Mouse (Mus musculus): ENCODE measurements around the gene Tox2. TPM values are rescaled to one million over a fixed set of nuclear protein-coding genes. Genes with fewer than 3 reads are reported as not detected.

Tox2 gene
- polyA plus RNA-seq, 1 experiment from 2014 or later, result 2.0 TPM

GRCm38 (mm10) chr2:163350443-163350842, 147.5 kb downstream of the Tox2 start:
- Histone ChIP-seq H3K27me3 (replicated peaks; ENCODE audit: control insufficient read depth, insufficient read depth, low read length) (no peaks in the 10 kb centered on the region), H3K27ac (ENCODE audit: low read depth, low read length) (no peak overlapping the region), H3K9ac (ENCODE audit: low read depth, low read length) (no peak overlapping the region), H3K4me1 (replicated peaks; ENCODE audit: control insufficient read depth, insufficient read depth, low read length) (peaks cover 15% of the 10 kb centered on the region), H3K4me2 (peak overlapping the region; percentile 11; the same call in 1 of the 2 replicates), H3K9me3 (ENCODE audit: control insufficient read depth, low read length) (no peaks in the 10 kb centered on the region), H3K4me3 (ENCODE audit: low read depth, low read length) (no peak overlapping the region), H3K36me3 (ENCODE audit: control insufficient read depth, insufficient read depth, low read length) (no peaks in the 10 kb centered on the region)
- ATAC-seq (replicated peaks; ENCODE audit: low FRiP score), result peak; percentile 80
- WGBS, result 35% methylated on average over 5 of the region's 5 CpGs
- DNase-seq (ENCODE audit: low spot score), result no peak

- no peak for ATAC-seq (replicated peaks; ENCODE audit: low FRiP score)
- H3K4me1 ChIP-seq (replicated peaks; ENCODE audit: control insufficient read depth, insufficient read depth, low read length), result peaks cover 28% of the 10 kb centered on the region
- H3K27ac ChIP-seq (ENCODE audit: low read depth, low read length), result no peak overlapping the region
Observed at GRCm38 (mm10) chr2:163353731-163354130, 150.8 kb downstream of the Tox2 start.

GRCm38 (mm10) chr2:163355666-163356065, 152.7 kb downstream of the Tox2 start:
- 64% methylated on average over 8 of the region's 8 CpGs for WGBS
- no peaks in the 10 kb centered on the region for H3K9me3 ChIP-seq (ENCODE audit: control insufficient read depth, low read length)
- H3K27ac ChIP-seq (ENCODE audit: low read depth, low read length), result peak overlapping the region; percentile 89
- peaks cover 24% of the 10 kb centered on the region for H3K4me1 ChIP-seq (replicated peaks; ENCODE audit: control insufficient read depth, insufficient read depth, low read length)
- H3K4me2 ChIP-seq, result peak overlapping the region; percentile 58
- ATAC-seq (replicated peaks; ENCODE audit: low FRiP score), result no peak
- H3K36me3 ChIP-seq (ENCODE audit: control insufficient read depth, insufficient read depth, low read length), result no peaks in the 10 kb centered on the region
- no peaks in the 10 kb centered on the region for H3K27me3 ChIP-seq (replicated peaks; ENCODE audit: control insufficient read depth, insufficient read depth, low read length)
- DNase-seq (ENCODE audit: low spot score), result no peak
- H3K9ac ChIP-seq (ENCODE audit: low read depth, low read length), result peak overlapping the region; percentile 45
- H3K4me3 ChIP-seq (ENCODE audit: low read depth, low read length), result peak overlapping the region; percentile 43

More at GRCm38 (mm10) chr2:163353731-163354130, 150.8 kb downstream of the Tox2 start:
- Histone ChIP-seq H3K27me3 (replicated peaks; ENCODE audit: control insufficient read depth, insufficient read depth, low read length) (no peaks in the 10 kb centered on the region), H3K36me3 (ENCODE audit: control insufficient read depth, insufficient read depth, low read length) (no peaks in the 10 kb centered on the region), H3K4me3 (ENCODE audit: low read depth, low read length) (no peak overlapping the region), H3K9ac (ENCODE audit: low read depth, low read length) (no peak overlapping the region), H3K4me2 (no peak overlapping the region), H3K9me3 (ENCODE audit: control insufficient read depth, low read length) (no peaks in the 10 kb centered on the region)
- WGBS, result 26% methylated on average over 7 of the region's 7 CpGs
- no peak for DNase-seq (ENCODE audit: low spot score)

GRCm38 (mm10) chr2:163356113-163356840, 153.4 kb downstream of the Tox2 start:
- Histone ChIP-seq H3K4me1 (replicated peaks; ENCODE audit: control insufficient read depth, insufficient read depth, low read length) (peaks cover 24% of the 10 kb centered on the region), H3K4me2 (peak overlapping the region; percentile 58), H3K27ac (ENCODE audit: low read depth, low read length) (peak overlapping the region; percentile 89), H3K36me3 (ENCODE audit: control insufficient read depth, insufficient read depth, low read length) (no peaks in the 10 kb centered on the region), H3K9me3 (ENCODE audit: control insufficient read depth, low read length) (no peaks in the 10 kb centered on the region), H3K9ac (ENCODE audit: low read depth, low read length) (peak overlapping the region; percentile 45), H3K4me3 (ENCODE audit: low read depth, low read length) (peak overlapping the region; percentile 43), H3K27me3 (replicated peaks; ENCODE audit: control insufficient read depth, insufficient read depth, low read length) (no peaks in the 10 kb centered on the region)
- peak; percentile 85 for ATAC-seq (replicated peaks; ENCODE audit: low FRiP score)
- DNase-seq (ENCODE audit: low spot score), result no peak
- WGBS, result 41% methylated on average over 12 of the region's 12 CpGs

GRCm38 (mm10) chr2:163358662-163359061, 155.7 kb downstream of the Tox2 start:
- peak; percentile 75 for ATAC-seq (replicated peaks; ENCODE audit: low FRiP score)
- 52% methylated on average over 5 of the region's 5 CpGs for WGBS
- Histone ChIP-seq H3K27me3 (replicated peaks; ENCODE audit: control insufficient read depth, insufficient read depth, low read length) (no peaks in the 10 kb centered on the region), H3K27ac (ENCODE audit: low read depth, low read length) (peak overlapping the region; percentile 89), H3K36me3 (ENCODE audit: control insufficient read depth, insufficient read depth, low read length) (no peaks in the 10 kb centered on the region), H3K4me1 (replicated peaks; ENCODE audit: control insufficient read depth, insufficient read depth, low read length) (peaks cover 36% of the 10 kb centered on the region), H3K9ac (ENCODE audit: low read depth, low read length) (0 out of 2 replicates have a peak overlapping the region, but pooled peaks have one; percentile 10), H3K4me2 (peak overlapping the region; percentile 58), H3K9me3 (ENCODE audit: control insufficient read depth, low read length) (no peaks in the 10 kb centered on the region), H3K4me3 (ENCODE audit: low read depth, low read length) (no peak overlapping the region)
- no peak for DNase-seq (ENCODE audit: low spot score)

- H3K4me2 ChIP-seq, result peak overlapping the region; percentile 24; the same call in 1 of the 2 replicates
- no peaks in the 10 kb centered on the region for H3K9me3 ChIP-seq (ENCODE audit: control insufficient read depth, low read length)
- H3K36me3 ChIP-seq (ENCODE audit: control insufficient read depth, insufficient read depth, low read length), result no peaks in the 10 kb centered on the region
- whole genome bisulfite sequencing, result 10% methylated on average over 2 of the region's 2 CpGs
- H3K4me1 ChIP-seq (replicated peaks; ENCODE audit: control insufficient read depth, insufficient read depth, low read length), result peaks cover 38% of the 10 kb centered on the region
- no peak for ATAC-seq (replicated peaks; ENCODE audit: low FRiP score)
- peak overlapping the region; percentile 41; the same call in 1 of the 2 replicates for H3K9ac ChIP-seq (ENCODE audit: low read depth, low read length)
- DNase-seq (ENCODE audit: low spot score), result no peak
- peak overlapping the region; percentile 89 for H3K27ac ChIP-seq (ENCODE audit: low read depth, low read length)
- no peaks in the 10 kb centered on the region for H3K27me3 ChIP-seq (replicated peaks; ENCODE audit: control insufficient read depth, insufficient read depth, low read length)
- no peak overlapping the region for H3K4me3 ChIP-seq (ENCODE audit: low read depth, low read length)
Observed at GRCm38 (mm10) chr2:163359253-163359652, 156.3 kb downstream of the Tox2 start.

- ATAC-seq (replicated peaks; ENCODE audit: low FRiP score), result no peak
- Histone ChIP-seq H3K4me1 (replicated peaks; ENCODE audit: control insufficient read depth, insufficient read depth, low read length) (peaks cover 35% of the 10 kb centered on the region), H3K27me3 (replicated peaks; ENCODE audit: control insufficient read depth, insufficient read depth, low read length) (no peaks in the 10 kb centered on the region), H3K4me3 (ENCODE audit: low read depth, low read length) (no peak overlapping the region), H3K36me3 (ENCODE audit: control insufficient read depth, insufficient read depth, low read length) (no peaks in the 10 kb centered on the region), H3K9ac (ENCODE audit: low read depth, low read length) (no peak overlapping the region), H3K27ac (ENCODE audit: low read depth, low read length) (peak overlapping the region; percentile 15; the same call in 1 of the 2 replicates), H3K9me3 (ENCODE audit: control insufficient read depth, low read length) (no peaks in the 10 kb centered on the region), H3K4me2 (no peak overlapping the region)
- WGBS, result 85% methylated on average over 16 of the region's 16 CpGs
- no peak for DNase-seq (ENCODE audit: low spot score)
Observed at GRCm38 (mm10) chr2:163360858-163361623, 158.1 kb downstream of the Tox2 start.

GRCm38 (mm10) chr2:163362940-163363921, 160.3 kb downstream of the Tox2 start:
- Histone ChIP-seq H3K9ac (ENCODE audit: low read depth, low read length) (peak overlapping the region; percentile 32; the same call in 1 of the 2 replicates), H3K27me3 (replicated peaks; ENCODE audit: control insufficient read depth, insufficient read depth, low read length) (no peaks in the 10 kb centered on the region), H3K9me3 (ENCODE audit: control insufficient read depth, low read length) (no peaks in the 10 kb centered on the region), H3K4me3 (ENCODE audit: low read depth, low read length) (no peak overlapping the region), H3K27ac (ENCODE audit: low read depth, low read length) (peak overlapping the region; percentile 16; the same call in 1 of the 2 replicates), H3K36me3 (ENCODE audit: control insufficient read depth, insufficient read depth, low read length) (no peaks in the 10 kb centered on the region), H3K4me1 (replicated peaks; ENCODE audit: control insufficient read depth, insufficient read depth, low read length) (peaks cover 30% of the 10 kb centered on the region), H3K4me2 (peak overlapping the region; percentile 36)
- ATAC-seq (replicated peaks; ENCODE audit: low FRiP score) (peak; percentile 68), DNase-seq (ENCODE audit: low spot score) (no peak)
- WGBS, result 57% methylated on average over 12 of the region's 12 CpGs
